Mouse (Mus musculus) spleen, adult 2 months (tissue): ENCODE measurements around the gene Eif4a1. TPM values are rescaled to one million over a fixed set of nuclear protein-coding genes. Genes with fewer than 3 reads are reported as not detected.
A peak's percentile ranks its signal among the peaks of the same experiment; 100 is the strongest.

Source experiments
- DNase-seq, 2 experiments: peaks; one replicate each; pipeline versions ENCODE4 v3.0.0 to v3.0.0-alpha.2; 2012 to 2021; ENCODE audit warnings: low spot score in 2 of 2, low read depth in 1 of 2
- H3K27ac ChIP-seq: fragments of 200-500 bp; 2 replicates; pipeline ENCODE4 v1.5.1; 2012; ENCODE audit warnings: low read length, inconsistent platforms; ENCODE audit not compliant: insufficient read depth
- H3K27me3 ChIP-seq: fragments of 200-500 bp; 2 replicates; pipeline ENCODE4 v1.6.1; 2012; ENCODE audit warnings: mild to moderate bottlenecking, moderate library complexity, low read length, inconsistent platforms; ENCODE audit not compliant: control insufficient read depth, insufficient read depth
- H3K36me3 ChIP-seq: fragments of 200-500 bp; 2 replicates; pipeline ENCODE4 v1.6.1; 2012; ENCODE audit warnings: mild to moderate bottlenecking, low read length, inconsistent platforms; ENCODE audit not compliant: control insufficient read depth, insufficient read depth
- H3K4me1 ChIP-seq: fragments of 200-500 bp; 2 replicates; pipeline ENCODE4 v1.6.1; 2011; ENCODE audit warnings: inconsistent platforms; ENCODE audit not compliant: control insufficient read depth, insufficient read depth, insufficient read length
- H3K4me3 ChIP-seq: fragments of 200-500 bp; 2 replicates; pipeline ENCODE4 v1.5.1; 2011; ENCODE audit warnings: mild to moderate bottlenecking, inconsistent platforms; ENCODE audit not compliant: insufficient read depth, insufficient read length; ENCODE audit errors: extremely low read depth
- CTCF ChIP-seq: fragments of 200-500 bp; IDR thresholded peaks from 2 replicates; pipeline ENCODE4 v1.5.1; 2011; ENCODE audit warnings: mild to moderate bottlenecking, inconsistent platforms; ENCODE audit not compliant: insufficient read depth, insufficient read length, insufficient replicate concordance; ENCODE audit errors: extremely low read depth
- POLR2A ChIP-seq: fragments of 200-500 bp; IDR thresholded peaks from 2 replicates; pipeline ENCODE4 v1.6.1; 2011; ENCODE audit warnings: low read depth, low read length, inconsistent platforms
- WGBS: fragments of 180-500 bp; shearing (Covaris S2); methylation state at CpG from one replicate; pipeline ENCODE4 v1.1.7; 2018; 5-methylcytosine and 5-hydroxymethylcytosine counted together
- polyA plus RNA-seq: library from polyadenylated mRNA; depleted of rRNA; stranded (reverse); fragments of >200 nt; gene quantifications from 2 replicates; pipeline ENCODE4 v1.2.3, GENCODE M21; 2012

Gene Eif4a1
- polyA plus RNA-seq, 1 experiment = 196 TPM

DNA sequence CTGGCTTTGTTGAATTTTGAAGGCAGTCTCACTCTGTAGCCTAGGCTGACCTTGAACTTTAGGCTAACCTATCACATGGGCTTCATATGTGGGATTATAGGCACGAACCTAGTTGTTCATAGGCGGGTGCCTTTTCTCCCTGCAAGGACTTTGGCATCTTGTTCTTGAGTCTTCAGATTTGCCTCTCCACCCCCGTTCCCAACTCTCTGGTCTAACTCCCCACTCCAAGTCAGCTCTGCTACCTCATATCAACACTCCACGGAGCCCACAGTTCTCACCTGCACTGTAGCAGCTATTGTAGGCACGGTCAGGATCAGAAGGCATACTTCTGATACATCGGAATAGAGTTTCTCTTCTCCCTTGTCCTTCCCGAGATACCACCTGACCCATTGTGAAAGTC, 11.4 kb upstream of the Eif4a1 start:
- TF ChIP-seq CTCF = no peak
- TF ChIP-seq POLR2A = no peak
- Histone ChIP-seq H3K27me3 (no peaks in the 10 kb centered on the region), H3K4me1 (no peaks in the 10 kb centered on the region), H3K36me3 (peaks cover under 1% of the 10 kb centered on the region; the same call in 1 of the 2 replicates), H3K4me3 (no peak overlapping the region), H3K27ac (no peak overlapping the region)
- 89% methylated on average over 7 of the region's 7 CpGs for WGBS
- DNase-seq = no peak

DNA sequence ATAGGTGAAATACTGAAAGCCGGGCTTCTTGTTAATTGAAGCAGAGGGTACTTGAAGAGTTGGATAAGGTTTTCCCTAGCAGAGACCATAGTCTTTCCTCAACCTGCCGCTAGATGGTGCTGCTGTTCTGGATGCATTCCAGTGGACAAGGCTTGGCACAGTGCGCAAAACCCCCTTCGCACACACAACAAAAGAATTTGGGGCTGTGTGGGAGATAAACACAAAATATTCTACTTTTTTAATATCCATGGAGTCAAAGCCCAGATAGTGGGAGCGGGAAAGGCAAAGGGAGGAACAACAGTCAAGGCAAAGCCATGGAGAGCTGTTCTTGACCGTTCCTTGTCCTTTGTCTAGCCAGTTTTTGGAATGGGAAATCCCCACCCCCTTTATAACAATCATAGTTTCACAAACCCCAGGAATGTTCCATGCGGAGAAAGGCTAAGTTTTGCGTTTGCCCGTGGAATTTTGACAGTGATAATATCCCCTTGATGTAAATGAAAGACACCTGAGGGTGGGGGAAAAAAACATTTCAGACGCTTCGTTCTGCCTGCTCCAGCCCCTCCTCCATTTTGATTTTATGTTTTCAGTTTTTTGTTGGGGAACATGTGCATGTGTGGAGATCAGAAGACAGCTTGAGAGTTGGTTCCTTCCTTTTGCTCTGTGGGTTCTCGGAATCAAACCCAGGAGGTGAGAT, 10.8 kb upstream of the Eif4a1 start:
- peak; percentile 78; the same call in 1 of the 2 replicates for TF ChIP-seq CTCF
- no peak for TF ChIP-seq POLR2A
- Histone ChIP-seq H3K27me3 (no peaks in the 10 kb centered on the region), H3K36me3 (peaks cover 6% of the 10 kb centered on the region; the same call in 1 of the 2 replicates), H3K4me3 (no peak overlapping the region), H3K27ac (no peak overlapping the region), H3K4me1 (no peaks in the 10 kb centered on the region)
- peak; percentile 77 to 82 for DNase-seq
- 31% methylated on average over 12 of the region's 12 CpGs for WGBS

DNA sequence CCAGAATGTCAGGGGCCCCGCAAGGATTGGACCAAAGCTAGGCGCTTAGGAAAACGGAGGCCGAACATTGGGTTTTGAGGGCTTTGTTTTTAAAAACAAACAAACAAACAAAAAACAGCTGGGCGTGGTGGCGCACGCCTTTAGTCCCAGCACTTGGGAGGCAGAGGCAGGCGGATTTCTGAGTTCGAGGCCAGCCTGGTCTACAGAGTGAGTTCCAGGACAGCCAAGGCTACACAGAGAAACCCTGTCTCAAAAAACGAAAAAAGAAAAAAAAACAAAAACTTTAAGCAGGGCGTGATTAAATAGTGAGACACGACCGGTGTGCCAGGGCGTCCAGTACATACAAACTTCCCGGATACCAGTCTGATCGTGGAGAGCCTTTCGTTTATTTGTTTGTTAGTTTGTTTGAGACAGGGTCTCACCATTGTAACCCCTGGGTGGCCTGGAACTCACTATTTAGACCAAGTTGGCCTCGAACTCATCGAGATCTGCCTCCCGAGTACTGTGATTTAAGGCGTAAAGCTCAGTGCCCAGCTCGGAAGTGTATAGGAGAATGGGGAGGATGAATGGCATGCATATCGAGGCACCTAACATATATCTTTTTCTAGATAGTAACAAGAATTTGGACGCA, 10.1 kb upstream of the Eif4a1 start:
- DNase-seq = no peak
- Histone ChIP-seq H3K4me3 (peak overlapping the region; percentile 62), H3K27ac (peak overlapping the region; percentile 94), H3K4me1 (no peaks in the 10 kb centered on the region), H3K27me3 (no peaks in the 10 kb centered on the region), H3K36me3 (peaks cover 8% of the 10 kb centered on the region; the same call in 1 of the 2 replicates)
- TF ChIP-seq POLR2A (no peak), CTCF (no peak)
- WGBS = 18% methylated on average over 24 of the region's 24 CpGs

DNA sequence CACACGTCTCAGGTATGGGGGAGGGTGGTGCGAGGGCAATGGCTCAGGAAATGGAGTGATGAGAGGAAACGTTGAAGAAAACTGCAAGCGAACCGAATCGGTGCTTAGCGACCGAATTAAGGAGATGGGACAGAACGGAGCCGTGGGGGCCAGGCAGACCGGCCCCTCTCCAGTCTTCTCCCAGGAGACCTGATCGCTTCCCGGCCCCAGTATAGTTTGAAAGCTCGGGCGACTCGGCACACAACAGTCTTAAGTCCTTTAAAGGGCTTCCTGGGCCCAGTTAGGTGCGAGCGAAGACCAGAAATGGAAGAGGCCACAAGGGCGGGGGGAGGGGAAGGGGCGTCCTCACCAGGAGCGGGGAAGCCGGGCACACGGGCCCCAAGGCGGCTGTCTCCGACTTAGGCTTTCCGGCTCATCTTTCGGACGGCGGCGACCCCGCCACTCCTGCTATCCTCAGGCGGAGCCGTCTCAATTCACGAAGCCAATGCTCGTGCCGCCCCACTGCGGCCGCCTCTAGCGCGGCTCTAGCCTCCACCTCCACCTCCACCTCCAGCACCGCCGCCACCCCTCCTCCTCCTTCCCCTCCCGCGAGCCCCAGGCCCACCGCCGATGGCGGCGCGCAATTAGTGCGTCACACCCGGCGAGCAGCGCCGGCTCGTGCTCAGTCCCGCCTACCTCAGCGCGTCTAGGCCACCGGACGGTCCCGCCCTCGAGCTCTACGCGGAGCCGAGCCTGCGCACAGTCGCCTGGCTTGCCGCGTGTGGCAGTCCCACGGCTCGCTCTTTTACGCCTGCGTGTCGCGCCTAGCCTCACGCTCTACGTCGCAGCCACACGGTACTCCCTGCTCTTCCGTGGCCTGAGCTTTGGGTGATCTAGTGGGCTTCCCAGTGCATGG, 9.3 kb upstream of the Eif4a1 start, which contains the start of gene Senp3:
TSS of gene Senp3 (minus strand) at position 771 of the 895 bp plus-strand sequence.
- H3K27me3 ChIP-seq = no peaks in the 10 kb centered on the region
- peaks cover 11% of the 10 kb centered on the region; the same call in 1 of the 2 replicates for H3K36me3 ChIP-seq
- H3K4me3 ChIP-seq = peak within 1 kb of the TSS; percentile 79
- no peaks in the 10 kb centered on the region for H3K4me1 ChIP-seq
- WGBS = under 1% methylated on average over 80 of the region's 80 CpGs
- peak; percentile 93 to 96 for DNase-seq
- TF ChIP-seq CTCF (no peak), POLR2A (peak; percentile 77)
- H3K27ac ChIP-seq = peak within 1 kb of the TSS; percentile 94

DNA sequence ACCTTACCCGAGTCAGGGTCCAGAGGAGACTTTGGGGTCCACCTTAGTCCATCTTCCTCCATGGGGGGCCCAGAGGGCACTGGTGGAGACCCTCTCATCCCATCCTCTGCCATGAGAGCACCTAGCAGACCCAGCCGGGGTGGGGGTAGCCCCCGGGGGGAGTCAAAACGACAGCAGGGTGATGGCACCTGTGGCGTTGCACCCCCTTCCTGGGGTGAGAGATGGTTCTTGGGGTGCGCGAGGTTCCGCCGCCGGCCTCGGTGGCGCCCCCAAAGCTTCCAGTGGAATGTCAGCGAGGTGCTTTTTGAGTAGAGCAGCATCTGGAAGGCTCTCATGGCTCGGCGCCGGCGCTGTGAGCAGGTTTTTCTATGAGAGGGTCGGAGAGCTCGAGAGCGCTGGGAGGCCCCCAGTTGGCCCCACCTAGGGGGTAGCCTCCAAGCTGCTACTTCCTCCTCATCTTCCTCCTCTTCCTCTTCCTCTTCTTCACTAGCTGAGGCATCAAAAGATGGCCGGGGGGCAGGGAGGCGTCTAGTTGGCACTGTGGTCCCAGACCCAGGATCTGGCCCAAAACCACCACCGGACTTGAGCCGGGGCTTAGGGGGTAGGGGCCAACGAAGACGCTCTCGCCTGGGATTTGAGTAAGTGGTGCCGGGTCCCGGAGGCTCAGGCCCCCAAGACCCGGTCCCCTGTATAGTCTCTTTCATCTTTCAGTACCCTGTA, 8.1 kb upstream of the Eif4a1 start:
- no peak for DNase-seq
- no peak for TF ChIP-seq POLR2A
- no peak for TF ChIP-seq CTCF
- Histone ChIP-seq H3K4me1 (no peaks in the 10 kb centered on the region), H3K4me3 (no peak overlapping the region), H3K27me3 (no peaks in the 10 kb centered on the region), H3K36me3 (peaks cover 17% of the 10 kb centered on the region), H3K27ac (no peak overlapping the region)
- WGBS = 90% methylated on average over 30 of the region's 30 CpGs

DNA sequence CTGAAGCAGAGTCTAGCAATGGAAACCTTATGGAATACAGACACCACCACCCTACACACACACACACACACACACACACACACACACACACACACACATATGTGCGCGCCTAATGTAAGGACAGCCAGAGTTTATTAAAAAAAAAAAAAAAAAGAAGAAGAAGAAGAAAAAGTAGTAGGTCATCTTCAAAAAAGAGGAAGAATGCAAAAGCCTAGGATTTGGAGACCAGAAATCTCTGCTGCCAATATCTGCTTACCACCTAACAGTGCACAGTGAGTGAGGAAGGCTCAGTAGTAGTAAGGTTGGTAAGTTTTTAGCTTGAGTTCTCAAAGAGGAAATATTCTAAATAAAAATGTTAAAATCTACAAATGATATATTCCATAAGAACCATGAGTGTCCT, 6.9 kb upstream of the Eif4a1 start:
- Histone ChIP-seq H3K27me3 (no peaks in the 10 kb centered on the region), H3K4me3 (no peak overlapping the region), H3K36me3 (peaks cover 20% of the 10 kb centered on the region), H3K27ac (no peak overlapping the region), H3K4me1 (no peaks in the 10 kb centered on the region)
- TF ChIP-seq CTCF (no peak), POLR2A (no peak)
- no peak for DNase-seq
- 84% methylated on average over 2 of the region's 2 CpGs for WGBS
